Mouse (Mus musculus) adrenal gland, postnatal 10 days (tissue): Measurements from ENCODE around the gene Grid2. TPM values are rescaled to one million over a fixed set of nuclear protein-coding genes. Genes with fewer than 3 reads are reported as not detected.
"Not testable (repeated sequence)": the region's sequence is repeated elsewhere in the genome, so short reads cannot be mapped to it uniquely, and the experiment has no call there.

Source experiments
- DNase-seq: peaks from one replicate; pipeline ENCODE4 v3.0.0; 2021; ENCODE audit warnings: mixed read lengths
- long read RNA-seq, 2 experiments: library from polyadenylated mRNA; stranded (forward); transcript quantifications; one replicate each; pipeline ENCODE4 v2.0.0; 2021
- total RNA-seq, 2 experiments: library from RNA; stranded (reverse); gene quantifications; 2 replicates each; pipeline ENCODE4 v1.2.3; 2021

Grid2 gene
- under 1 TPM; 0.48 to 0.67 TPM for total RNA-seq
- long read RNA-seq, experiment 1, partial matches to known transcripts = 0 of 1 reads
- long read RNA-seq, experiment 1, other reads (novel, unspliced or antisense) = 1 of 1 reads
- long read RNA-seq, experiment 2, partial matches to known transcripts = 0 of 1 reads
- long read RNA-seq, experiment 2, other reads (novel, unspliced or antisense) = 1 of 1 reads

GRCm38 (mm10) chr6:63255826-63256555 is at the start of gene Grid2:
Grid2 (plus strand) TSS chr6:63255876.
- peak; percentile 5 for DNase-seq

GRCm38 (mm10) chr6:63250738-63251137 is 4.9 kb upstream of the Grid2 start:
- no peak for DNase-seq

DNA sequence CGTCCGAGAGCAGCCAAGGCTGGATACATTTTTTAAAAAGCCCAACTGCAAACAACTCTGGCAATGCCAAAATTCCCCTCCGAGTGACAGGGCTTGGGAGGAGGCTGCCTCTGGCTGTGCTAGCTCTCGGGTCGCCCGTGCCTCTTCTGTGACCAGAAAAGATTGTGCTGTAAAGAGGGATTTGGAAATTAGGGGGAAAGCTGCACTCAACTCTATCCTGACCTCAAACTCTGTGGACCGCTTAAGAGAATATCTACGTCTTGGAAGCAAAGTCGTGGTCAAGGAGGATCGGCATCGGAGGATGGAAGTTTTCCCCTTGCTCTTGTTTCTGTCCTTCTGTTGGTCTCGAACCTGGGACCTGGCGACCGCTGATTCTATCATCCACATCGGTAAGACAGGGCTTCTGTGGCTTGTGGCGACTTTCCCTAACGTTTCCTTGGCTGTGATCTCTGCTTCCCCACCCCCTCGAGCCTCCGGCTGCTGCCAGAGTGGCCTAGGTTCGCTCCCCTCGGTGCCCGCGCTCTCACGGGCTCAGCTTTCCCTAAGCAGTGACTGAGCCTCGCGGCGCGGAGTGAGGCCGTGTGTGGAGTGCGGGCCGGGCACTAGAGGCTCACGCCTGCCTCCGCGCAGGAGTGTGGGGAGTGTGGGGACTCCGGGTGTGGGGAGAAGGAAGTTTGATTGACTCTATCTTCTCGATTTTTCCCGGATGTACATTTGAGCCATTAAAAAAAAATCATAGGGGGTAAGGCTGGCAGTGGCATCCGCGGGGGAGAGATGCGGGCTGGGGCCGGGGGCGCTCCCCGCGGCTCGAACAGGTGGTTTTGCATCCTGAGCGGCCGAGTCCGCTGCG is 1.1 kb downstream of the Grid2 start:
- DNase-seq = peak; percentile 6

GRCm38 (mm10) chr6:63257406-63257845 is 1.8 kb downstream of the Grid2 start:
- peak; percentile 33 for DNase-seq

GRCm38 (mm10) chr6:63257876-63258275 is 2.2 kb downstream of the Grid2 start:
- peak; percentile 1 for DNase-seq

GRCm38 (mm10) chr6:63259764-63260163 is 4.1 kb downstream of the Grid2 start:
- no peak for DNase-seq

DNA sequence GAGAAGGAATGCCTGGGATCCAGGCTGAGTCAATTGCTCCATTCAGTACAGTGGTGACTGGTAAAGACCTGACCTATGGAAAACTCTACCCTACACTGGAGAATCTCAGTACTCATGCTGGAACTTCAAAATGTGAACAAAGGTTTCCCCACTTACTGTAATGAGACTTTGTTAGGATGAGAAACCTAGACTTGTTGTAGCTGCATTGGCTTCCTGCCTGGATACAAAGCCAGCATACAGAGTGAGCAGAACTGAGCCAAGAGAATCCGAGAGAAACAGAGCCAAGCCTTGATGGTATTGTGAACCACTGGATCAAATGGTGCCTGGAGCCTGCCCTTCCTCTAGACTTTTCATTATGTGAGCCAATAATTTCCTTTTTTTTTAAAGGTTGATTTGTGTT is 28.7 kb downstream of the Grid2 start:
- DNase-seq = no peak

GRCm38 (mm10) chr6:63342438-63343004 is 86.8 kb downstream of the Grid2 start:
- DNase-seq = no peak

GRCm38 (mm10) chr6:63347015-63347414 is 91.3 kb downstream of the Grid2 start:
- DNase-seq = no peak

GRCm38 (mm10) chr6:63381061-63381611 is 125.5 kb downstream of the Grid2 start:
- DNase-seq = no peak

GRCm38 (mm10) chr6:63401698-63402097 is 146.0 kb downstream of the Grid2 start:
- no peak for DNase-seq

DNA sequence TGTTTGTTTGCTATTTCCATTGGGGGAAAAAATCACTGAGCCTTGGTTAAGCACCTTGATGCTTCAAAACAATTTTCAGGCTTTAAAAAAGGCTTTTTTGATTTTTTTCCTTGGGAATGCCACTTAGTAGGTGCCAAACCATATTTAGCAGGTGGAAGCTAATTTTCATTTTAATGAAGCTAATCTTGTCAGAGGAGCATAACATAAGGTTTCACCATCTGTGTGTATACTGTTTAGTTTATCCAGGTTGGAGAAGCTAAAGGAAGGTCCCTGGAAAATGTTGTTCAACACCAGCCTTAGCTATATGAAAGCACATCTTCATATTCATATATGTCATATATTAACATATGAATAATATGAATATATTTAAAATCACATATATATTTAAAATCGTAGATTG is 161.9 kb downstream of the Grid2 start:
- no peak for DNase-seq

GRCm38 (mm10) chr6:63432751-63433150 is 177.1 kb downstream of the Grid2 start:
- DNase-seq = no peak

- no peak for DNase-seq
These were observed 192.5 kb downstream of the Grid2 start for GRCm38 (mm10) chr6:63448175-63448574.

- no peak for DNase-seq
These were observed 226.5 kb downstream of the Grid2 start for GRCm38 (mm10) chr6:63482141-63482540.

DNA sequence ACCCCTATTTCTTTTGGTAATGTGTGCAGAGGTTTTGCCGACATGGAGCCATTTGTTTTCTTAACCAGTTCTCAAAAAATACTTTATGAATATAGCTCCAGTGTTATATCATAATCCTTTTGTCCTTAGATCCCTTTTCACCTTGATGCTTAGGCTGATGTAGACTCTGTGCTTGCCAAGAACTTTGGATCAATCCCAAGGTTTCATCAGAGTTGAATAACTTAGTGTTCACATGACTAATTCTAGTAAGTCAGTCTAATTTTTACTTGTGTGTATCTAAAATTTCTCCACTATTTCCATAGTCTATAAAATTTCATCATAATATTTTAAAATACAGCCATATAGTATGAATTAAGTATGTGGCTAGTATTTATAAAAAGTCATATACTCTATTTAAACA is 259.3 kb downstream of the Grid2 start:
- peak; percentile 2 for DNase-seq

DNA sequence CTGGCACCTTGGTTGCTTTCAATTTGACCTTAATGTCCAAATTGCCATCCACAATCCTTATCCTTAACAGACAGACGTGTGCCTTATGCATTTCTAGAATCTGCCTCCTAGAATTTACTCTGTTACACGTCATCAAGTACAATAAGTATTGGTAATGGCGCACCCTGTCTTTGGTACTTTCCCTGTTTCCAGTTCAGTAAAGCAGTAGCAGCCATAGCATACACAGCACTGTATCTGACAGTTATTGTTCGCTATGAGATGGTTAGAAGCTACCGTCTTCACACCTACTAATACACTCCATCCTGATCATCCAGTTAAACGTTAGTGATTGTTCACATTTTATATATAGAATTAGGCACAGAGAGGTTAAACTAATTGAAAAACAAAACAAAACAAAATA is 260.3 kb downstream of the Grid2 start:
- no peak for DNase-seq

DNA sequence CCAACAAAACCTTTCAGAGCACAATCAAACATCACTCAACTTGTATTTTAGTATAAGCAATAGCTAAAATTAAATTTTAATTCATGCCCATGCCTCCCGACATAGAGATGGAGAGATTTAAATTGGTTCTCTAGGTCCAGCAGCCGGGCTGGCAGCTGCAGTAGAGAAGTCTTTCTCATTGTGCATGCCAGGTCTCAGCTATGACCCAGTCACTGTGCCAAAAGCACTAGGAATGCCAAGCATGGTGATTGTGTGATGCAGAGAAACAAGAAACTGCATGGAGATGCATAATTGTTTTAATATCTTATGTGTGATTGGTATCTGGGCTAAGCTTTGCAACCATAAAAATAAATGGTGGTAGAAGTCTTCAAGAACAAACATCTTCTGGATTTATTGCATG is 276.1 kb downstream of the Grid2 start:
- DNase-seq = no peak

- DNase-seq = no peak
These were observed 277.2 kb downstream of the Grid2 start for GRCm38 (mm10) chr6:63532901-63533300.

GRCm38 (mm10) chr6:63547741-63548140 is 292.1 kb downstream of the Grid2 start:
- no peak for DNase-seq

- not testable (repeated sequence) for DNase-seq
These were observed 313.1 kb downstream of the Grid2 start for GRCm38 (mm10) chr6:63568741-63569140.

DNA sequence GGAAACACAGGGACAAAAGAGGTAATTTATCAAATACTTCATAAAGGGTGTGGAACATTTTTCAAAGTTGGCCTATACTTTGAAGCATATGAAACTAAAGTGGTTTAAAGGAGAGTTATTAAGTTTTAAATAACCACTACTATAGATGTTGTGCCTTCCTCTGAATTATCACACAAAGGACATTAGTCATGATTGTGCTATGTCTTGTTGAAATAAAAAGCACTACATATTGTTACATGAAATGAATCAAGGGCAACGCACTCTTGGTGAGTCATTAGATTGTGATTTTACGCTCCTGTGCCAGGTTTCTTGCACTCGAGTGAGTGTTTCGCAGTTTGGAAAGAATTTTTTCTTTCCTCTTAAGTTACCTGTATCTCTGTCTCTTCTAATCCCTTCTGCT is 335.0 kb downstream of the Grid2 start:
- no peak for DNase-seq
